Mouse (Mus musculus) layer of hippocampus, adult 9-10 months (tissue): ENCODE measurements at regions not wholly inside any gene's neighbourhood (a gene's known extent, or its start where the extent isn't known, plus 50 kb on each side); places are given as distances from the start of the nearest gene placed in this dataset.
"Not testable (repeated sequence)": the region's sequence is repeated elsewhere in the genome, so short reads cannot be mapped to it uniquely, and the experiment has no call there.

Source experiments
- DNase-seq: peaks from one replicate; pipeline ENCODE4 v3.0.0; 2022; ENCODE audit warnings: low spot score

- DNase-seq, result no peak
These were observed 1256.1 kb upstream of the Gm12353 start for GRCm38 (mm10) chr4:18349157-18349556.

GRCm38 (mm10) chr4:18365514-18365913 lies 1239.7 kb upstream of the Gm12353 start:
- peak; percentile 7 for DNase-seq

- peak; percentile 13 for DNase-seq
These were observed 1239.3 kb upstream of the Gm12353 start for GRCm38 (mm10) chr4:18365916-18366315.

- no peak for DNase-seq
These were observed 1210.3 kb upstream of the Gm12353 start for GRCm38 (mm10) chr4:18394815-18395521.

GRCm38 (mm10) chr4:18395528-18396128 lies 1209.6 kb upstream of the Gm12353 start:
- not testable (repeated sequence) for DNase-seq

GRCm38 (mm10) chr4:18410338-18410737 lies 1194.9 kb upstream of the Gm12353 start:
- DNase-seq, result no peak

- no peak for DNase-seq
These were observed 1163.9 kb upstream of the Gm12353 start for GRCm38 (mm10) chr4:18441385-18441784.

- DNase-seq, result no peak
These were observed 1160.8 kb upstream of the Gm12353 start for GRCm38 (mm10) chr4:18444284-18445004.

- DNase-seq, result no peak
These were observed 1143.6 kb upstream of the Gm12353 start for GRCm38 (mm10) chr4:18461641-18462040.

- DNase-seq, result not testable (repeated sequence)
These were observed 1137.0 kb upstream of the Gm12353 start for GRCm38 (mm10) chr4:18468271-18468670.

- no peak for DNase-seq
These were observed 1135.7 kb upstream of the Gm12353 start for GRCm38 (mm10) chr4:18469534-18469933.
